Mouse (Mus musculus): ENCODE measurements around the gene Itpkb.
A peak's percentile ranks its signal among the peaks of the same experiment; 100 is the strongest.

Gene Itpkb

DNA sequence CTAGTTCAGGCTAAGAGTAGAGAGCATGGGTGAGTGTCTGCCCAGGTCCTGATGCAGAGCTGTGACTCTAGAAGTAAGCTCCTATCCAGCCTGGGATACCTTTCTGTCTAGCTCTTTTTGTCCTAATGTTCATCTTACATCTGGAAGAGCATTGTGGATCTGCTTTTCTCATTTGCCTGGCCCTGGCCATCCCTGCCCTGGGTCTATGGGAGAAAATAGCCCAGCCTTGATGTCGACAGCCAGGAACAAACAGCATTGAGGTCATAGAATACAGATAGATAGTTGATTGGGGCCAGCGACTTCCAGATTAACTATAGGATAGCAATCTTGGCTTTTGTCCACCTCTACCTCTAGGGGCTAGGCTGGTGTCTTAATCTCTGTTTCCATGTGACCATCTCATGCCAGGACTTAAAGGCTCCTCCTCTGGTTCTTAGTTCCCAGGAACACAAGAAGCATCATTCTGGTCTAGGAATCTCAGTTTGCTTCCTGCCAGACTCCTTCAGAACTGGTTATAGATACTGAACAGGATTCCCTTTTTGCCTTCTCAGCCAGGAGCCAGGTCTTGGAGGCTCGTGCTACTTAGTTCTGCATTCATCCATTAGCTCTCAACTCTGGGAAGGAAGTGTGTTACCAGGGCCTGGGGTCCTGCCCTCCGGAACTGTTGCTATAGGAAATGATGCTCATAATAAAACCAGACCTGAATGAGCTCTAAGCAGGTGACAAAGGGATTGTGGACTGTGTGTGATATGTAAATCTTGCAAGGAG, 70.6 kb downstream of the Itpkb start:
- DNase-seq: no peak

DNA sequence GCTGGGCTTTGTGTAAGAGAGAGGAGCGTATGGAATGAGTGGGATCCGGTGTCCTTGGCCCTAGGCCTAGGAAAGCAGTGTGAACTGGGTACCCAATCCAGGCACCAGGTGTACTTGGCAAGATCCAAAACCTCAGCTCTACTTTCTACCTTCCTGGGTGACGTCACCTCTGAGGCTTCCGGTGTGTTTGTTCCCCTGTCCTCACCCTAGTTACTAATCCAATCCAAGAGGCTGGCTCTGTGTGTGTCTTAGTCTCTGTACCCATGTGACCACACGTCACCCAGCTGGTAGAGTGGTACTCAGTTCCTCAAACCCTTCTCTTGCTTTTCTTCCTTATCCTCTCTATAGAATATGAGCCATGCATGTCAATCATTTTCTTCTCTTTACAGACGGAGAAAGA, 71.4 kb downstream of the Itpkb start:
- DNase-seq: peak; percentile 69 to 81

DNA sequence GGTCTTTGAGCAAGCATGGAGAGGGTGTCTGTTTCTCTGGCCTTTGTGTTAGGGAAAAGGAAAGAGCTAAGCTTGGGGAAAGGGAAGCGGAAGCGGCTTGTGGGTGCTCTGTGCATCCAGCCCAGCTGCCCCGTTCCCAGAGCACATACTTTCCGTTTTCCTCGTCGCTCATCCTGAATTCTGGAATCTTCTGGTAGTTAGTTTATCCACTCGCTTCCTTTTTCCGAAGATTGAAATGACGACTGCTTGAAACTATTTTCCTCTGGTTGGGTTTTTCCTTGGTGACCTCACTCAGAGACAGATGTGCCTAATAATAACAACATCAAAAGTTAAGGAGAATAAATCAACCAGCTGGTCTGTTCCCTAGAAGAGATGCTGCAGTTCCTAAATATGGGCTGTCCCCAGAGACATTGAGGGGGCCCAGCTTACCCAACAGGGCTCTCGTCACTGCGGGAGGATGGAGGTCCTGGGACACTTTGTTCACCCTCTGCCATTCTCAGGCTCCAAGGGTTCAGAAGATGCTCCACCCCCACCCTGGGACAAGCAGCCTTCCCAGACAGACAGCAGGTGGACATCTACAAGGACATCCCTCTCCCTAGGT, 72.3 kb downstream of the Itpkb start:
- DNase-seq: peak in 1 of 2 experiments; percentile 62

DNA sequence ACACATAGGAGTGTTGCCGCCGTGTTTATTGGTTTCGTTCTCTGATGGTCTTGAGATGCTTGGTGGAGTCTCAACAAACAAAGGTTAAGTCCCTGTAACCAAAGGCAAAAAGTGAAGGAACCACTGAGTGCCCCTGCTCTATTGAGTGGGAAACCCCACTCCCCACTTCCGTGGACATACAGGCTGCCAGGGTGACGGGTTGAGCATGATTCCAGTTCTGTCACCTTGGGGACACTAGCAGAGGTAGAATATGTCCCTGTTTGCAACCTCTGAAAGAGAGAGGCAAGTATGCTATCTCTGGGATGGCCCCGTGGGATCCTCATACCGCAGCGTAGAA, 73.0 kb downstream of the Itpkb start:
- DNase-seq: no peak

DNA sequence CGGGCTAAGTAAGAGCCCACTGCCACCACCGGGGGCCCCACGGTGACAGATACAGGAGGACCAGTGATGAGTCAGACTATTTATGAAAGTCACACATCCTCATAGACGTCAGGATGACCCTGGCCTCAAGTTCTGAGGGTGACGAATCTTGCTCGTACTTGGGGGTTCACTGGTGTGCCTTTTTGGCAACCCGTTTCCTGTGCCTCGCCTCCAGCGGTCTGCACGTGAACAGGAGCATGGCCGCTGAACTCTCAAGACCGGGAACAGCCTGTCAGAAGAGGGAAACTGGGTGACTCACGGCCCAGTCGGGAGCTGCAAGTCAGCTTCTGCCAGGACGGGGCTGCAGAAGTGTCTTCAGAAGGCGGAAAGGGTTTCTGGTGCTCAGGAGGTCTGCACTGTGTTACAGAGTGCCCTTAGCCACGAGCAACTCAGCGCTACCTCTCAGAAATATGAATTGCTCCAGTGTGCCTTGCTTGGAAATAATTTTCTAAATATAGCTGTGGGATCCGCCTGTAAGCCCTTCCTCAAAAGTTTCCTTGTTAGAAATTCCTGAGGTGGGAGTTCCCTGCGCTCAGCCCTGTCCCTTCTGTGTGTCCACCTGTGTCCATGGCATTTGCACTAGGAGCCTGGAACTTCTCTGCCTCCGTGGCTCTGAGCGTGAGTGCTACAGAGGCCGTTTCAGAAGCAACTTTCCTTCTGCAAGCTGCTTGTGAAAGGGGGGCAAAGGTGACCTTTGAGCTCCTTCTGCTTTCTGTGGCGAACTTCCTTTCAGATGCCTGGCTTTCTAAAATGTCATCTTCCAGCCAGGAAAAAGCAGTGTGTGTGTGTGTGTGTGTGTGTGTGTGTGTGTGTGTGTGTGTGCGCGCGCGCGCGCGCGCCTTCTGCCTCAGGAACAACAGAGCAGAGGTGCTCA, 73.7 kb downstream of the Itpkb start:
- peak; percentile 84 to 88 for DNase-seq

DNA sequence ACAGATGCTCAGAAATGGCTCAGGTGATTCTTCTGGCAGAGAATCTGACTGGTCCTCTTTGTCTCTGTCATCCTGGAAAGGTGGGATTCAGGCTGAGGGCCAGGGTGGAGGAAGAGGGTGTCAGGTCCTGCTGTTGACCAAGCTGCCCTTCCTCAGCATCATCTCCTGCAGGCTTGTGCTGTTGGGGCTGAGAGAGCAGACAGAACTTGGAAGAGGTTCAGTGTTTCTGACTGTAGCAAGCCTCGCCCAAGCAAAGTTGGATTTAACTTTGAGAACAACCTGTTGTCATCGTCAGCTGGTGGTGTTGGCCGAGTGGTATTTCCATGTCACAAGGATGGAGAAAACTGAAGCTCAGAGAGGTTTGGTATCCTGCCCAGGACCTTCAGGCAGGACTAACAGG, 74.4 kb downstream of the Itpkb start:
- no peak for DNase-seq

DNA sequence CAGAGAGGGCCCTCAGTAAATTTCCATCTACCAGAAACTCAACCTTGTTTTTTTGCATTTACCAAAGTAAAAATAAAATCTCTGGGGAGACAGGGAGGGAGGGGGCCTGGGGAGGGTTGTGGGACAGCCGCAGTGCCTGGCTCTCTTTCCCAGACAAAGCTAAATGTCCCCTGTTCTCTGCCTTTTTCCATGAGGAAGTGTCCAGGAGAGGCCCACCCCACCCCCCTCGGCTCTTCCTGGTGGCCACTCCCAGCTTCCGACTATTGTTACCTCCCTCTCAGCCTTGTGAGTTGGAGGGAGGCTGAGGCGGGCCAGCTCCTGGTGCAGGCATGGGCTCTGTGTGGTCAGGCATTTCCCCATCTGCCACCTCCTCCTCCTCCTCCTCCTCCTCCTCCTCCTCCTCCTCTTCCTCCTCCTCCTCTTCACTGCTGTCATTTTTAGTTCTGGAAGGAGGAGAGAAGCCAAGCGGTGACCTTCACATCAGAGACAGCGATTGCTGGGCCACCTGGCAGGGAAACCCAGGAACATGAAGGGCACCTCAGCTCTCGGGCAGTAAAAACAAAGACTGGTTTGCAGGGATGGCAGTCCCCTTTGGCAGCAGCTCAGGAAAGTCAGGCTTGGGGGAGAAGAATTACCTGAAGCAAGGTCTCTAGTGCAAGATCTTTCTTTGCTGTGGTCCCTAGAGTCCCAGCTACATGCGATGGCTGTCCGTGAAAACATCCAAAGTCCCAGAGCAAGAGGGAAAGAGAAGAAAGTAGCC, 75.5 kb downstream of the Itpkb start:
- DNase-seq: peak; percentile 73 to 83

DNA sequence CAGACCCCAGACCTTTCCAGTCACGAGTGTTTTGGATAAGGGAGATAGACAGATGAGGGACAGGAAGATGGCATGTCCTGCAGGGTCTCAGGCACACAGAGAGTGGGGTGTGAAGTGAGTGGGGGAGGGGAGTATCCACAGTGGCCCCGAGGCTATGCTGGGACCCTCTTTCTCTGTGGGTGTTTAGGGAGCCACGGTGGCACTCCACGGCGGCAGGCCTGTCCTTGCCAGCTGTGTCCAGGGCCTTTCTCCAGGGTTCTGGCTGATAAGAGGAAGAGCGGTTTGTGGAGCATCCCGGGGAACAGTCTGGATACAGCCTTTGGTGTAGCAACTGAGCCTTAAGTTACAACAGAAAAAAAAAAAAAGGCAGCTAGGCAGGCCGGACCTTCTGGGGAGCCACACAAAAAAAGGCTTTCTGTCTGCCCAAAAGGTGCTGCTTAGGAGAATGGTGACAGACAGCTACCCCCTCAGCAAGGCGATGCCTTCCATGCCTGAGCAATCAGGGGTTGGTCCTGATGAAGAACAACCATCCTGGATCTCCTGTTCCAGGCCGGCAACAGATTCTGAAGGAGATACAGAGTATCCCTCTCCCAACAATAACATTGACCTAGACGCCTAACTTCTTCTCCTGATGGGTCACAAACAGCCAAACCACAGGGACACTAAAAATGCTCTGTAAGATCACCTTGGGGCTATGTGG, 76.2 kb downstream of the Itpkb start:
- DNase-seq: no peak

DNA sequence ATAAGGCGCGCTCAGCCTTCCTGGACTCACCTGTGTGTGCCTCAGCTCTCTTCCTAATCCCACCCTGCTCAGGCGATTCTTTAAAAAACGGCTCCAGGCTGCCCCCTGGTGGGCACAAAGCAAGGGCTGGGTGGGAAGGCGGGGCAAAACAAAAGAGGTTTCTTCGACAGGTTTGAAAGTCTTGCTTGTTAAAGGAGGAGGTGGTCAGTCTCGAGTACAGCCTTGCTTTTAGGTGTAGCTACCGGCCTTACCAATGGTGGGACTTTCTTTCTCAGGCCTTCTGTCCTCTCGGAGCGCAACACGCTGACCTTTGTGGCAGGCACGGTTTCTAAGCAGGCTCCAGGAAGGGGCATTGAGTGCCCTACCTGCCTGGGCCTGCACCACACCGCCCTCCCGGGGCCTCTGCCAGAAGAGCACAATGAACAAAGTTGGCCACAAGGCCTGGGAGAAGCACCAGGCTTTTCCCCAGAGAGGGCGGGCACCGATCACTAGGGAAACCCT, 76.9 kb downstream of the Itpkb start:
- peak; percentile 86 to 88 for DNase-seq

DNA sequence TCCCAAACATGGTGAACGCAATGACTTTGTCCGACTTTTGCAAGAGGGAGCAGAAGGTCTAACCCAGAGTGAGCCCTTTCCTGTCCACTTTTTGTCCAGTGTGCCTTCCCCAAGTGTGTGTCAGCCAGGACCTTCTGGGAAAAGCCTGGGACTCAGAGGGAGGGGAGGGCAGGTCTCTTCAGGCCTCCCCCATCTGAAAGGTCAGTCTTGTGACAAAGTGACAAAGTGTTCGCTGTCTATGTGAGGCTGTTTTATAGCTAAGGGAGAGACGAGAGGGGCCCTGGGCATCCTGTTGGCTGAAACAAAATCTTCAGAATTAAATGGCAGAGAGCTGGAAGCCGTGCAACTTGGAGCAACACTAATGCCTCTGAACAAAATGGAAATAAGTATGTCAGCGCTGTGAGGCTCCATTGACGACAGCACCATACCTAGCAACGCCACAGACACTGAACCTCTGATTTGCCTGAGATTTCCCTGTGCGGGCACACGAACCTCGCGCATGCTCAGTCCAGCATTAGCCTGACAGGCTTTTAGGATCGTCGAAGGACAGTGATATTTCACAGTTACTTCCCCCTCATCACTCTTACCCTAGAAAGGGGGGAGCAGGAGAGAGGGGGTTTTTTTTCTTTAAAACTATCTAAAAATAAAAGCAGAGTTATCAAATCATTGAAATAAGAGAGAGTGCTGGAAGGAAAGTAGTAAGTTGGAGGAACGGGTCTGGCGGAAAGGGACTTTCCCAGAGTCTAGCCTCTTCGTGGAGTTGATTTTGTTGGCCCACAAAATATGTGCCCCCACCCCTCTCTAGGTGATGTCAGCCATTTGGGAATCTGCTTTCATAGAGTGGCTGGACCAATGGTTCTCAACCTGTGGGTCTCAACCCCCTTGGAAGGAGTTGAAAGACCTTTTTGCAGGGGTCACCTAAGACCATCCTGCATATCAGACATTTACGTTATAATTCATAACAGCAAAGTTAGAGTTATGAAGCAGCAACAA, 77.7 kb downstream of the Itpkb start:
- no peak for DNase-seq

DNA sequence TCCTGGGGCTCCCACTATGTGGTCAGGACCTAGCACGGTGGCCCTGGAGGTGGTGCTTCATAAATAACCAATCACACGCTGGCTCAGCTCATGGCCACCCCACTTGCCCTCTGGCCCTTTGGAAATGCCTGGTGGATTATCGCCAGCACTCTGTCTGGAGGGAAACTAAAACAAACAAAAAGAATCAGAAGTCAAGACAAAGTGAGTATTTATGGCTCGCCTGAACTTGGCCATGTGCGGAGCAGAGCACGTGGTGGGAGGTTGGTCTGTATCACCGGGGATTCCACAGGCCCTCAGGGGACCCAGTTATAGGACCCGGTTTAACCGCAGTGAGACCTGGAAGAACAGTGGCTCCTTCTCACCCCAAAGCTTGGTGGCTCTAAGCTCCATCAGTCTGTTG, 78.5 kb downstream of the Itpkb start:
- DNase-seq: peak; percentile 80 to 89

DNA sequence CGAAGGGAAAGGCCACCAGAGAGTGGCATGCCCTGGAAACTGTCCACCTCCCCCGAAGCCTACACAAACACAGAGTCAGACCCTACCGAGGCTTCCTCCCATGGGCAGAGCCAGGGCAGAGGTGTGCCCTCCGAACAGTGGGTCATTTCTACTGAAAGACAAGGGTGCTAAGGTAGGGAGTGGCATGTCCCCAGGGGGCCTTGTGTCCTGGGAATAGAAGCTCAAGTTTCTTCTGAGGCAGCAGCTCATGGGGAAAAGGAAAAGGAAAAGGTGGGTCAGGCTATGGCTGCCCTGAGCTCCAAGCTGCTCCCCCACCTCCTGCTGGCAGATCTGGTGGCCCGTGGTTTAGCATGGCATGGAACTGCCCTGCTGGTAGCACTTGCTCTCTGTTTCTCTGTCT, 79.5 kb downstream of the Itpkb start:
- peak in 1 of 2 experiments; percentile 46 for DNase-seq

DNA sequence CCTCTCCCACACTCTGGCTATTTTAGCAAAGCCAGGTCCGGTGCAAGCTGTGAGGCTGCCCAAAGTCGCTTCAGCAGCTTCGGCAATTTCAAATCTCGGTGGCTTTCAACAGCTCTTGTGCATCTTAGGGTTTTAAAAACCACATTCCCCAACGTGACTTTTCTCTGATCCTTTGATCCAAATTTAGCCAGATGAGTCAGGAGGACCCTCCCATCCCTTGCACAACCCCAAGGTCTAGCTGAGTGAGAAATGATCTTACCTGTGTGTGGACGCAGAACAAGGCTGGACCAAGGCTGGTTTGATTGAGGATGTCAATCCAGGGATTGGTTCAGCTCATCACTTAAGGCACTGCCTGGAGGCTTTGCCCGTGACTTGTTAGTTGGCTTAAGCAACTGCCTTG, 80.0 kb downstream of the Itpkb start:
- DNase-seq: no peak

DNA sequence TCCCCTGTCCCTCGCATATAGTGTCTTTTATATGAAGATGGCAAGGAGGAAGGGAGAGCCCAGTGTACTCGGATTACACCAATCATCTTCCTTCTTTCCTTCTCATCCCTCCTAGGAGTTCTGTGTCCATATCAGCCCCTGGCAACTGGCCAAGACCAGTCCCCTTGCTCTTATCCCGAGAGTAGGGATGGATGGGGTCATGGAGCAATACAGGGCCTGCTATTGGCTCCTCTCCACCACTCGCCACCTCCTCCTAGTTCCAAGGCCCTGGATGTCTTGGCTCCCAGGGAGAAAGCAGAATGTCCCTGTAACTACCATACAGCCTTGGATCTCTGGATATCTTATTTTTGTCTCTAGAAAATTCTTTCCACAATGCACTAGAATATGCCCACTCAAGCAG, 84.8 kb downstream of the Itpkb start:
- no peak for DNase-seq

DNA sequence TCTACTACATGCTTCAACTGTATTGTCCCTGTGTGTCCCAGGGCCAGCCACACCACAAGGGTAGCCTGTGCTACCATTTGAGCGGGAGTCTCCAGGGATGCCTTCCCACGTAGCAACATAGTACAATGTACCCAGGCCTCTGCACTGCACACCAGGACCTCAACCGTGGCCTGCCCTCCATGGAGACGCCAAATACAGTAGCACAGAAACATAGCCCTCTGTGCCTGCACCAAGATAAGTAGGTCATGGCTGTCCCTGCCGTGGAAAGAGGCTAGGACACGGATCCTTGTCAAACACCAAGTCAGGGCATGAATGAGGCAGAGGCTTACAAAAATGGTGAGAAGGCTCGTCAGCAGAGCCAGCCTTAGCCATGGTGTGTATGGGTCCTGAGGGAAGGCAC, 85.6 kb downstream of the Itpkb start:
- no peak for DNase-seq

DNA sequence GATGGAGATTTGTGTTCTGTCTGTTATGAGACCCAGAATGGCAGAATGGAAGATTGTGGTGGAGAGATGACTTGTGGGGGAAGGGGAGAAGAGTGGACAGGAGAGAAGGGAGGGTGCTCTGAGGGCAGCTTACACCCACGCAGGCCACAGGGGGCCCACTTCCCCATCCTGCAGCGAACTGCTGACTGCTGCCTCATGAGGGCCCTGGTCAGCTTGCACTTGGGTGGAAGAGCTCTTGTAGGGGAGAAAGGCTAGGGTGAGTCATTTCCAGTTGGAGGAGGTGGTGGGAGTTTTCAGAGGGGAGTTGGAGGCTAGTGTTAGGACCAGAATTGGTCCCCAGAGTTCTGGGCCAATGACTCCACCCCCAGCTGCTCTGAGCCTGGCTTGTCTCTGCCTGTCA, 86.8 kb downstream of the Itpkb start:
- peak in 1 of 2 experiments; percentile 48 for DNase-seq

DNA sequence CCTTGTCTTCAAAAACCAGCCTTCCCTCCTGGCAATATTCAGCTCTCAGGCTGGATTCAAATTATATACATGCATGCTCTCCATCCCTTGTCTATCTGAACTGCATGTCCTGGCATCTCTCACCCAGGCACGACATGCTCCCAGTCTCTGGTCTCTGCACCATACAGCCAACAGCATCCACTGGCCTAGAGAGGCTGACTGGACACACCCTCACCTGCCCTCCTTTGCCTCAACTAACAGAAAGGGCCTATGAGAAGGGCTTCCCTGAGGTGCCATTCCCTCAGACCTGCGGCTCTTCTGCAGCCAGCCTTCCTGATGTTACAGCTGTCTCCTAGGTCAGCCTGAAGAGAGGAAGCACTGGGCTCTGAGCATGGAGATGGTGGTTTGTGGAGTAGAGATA, 88.8 kb downstream of the Itpkb start:
- no peak for DNase-seq

DNA sequence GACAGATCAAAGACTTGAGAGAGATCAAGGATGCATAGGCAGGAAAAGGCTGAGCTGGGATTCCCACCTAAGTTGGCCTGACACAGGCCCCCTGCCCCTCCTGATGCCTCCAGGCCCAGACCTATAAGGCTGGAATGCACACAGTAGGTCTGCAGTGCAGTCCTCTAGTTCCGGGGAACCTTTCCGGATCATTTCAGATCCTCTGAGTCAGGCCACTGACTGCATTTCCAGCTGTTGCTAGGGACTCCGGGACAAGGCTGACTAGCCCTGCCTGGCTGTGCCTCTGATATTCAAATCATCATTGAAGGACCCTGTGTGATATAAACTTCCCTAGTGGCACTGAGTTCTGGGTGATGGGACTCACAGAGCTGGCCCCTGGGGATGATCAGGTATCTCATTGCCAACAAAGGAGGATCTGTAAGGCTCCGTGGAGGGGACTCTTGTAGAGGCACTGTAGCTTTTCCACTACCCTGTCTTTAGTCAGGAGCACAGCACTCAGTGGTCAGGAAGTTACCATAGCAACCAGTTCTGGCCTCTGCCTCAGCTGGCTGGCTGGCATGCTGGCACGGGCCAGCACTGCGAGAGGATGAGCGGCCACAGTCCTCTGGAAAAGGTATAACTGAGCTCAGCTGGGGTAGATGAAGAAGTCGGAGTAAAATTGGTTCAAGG, 90.3 kb downstream of the Itpkb start:
- DNase-seq: no peak

DNA sequence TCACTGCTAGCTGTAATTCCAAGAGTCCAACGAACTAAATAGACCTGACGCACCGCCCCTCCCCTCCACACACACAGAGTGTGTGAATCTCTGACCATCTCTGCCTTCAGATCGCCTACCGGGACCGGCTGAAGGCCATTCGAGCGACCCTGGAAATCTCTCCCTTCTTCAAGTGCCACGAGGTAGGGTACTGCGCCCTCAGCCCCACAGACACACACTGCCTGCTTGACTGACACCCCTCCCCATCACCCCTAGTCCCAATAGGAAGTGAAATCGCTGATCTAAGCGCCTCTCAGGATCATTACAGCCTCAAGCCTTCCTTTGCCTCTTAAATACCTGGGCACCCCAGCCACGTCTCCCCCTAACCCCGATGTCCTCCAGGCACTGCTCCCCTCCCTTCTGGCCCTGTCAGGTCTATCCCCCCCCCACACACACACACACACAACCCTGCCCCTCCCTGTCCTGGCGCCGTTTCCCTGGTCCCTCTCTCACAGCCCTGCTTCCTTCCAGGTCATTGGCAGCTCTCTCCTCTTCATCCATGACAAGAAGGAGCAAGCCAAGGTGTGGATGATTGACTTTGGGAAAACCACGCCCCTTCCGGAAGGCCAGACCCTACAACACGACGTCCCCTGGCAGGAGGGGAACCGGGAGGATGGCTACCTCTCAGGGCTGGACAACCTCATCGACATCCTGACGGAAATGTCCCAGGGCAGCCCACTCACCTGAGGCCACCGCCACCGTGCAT, 91.1 kb downstream of the Itpkb start:
- no peak for DNase-seq

All from lung, adult 18-20 months (tissue).